Mouse (Mus musculus) left cerebral cortex, adult 18-20 months (tissue): Measurements from ENCODE around the gene Prkacb. TPM values are rescaled to one million over a fixed set of nuclear protein-coding genes. Genes with fewer than 3 reads are reported as not detected.

ENCODE experiments used
- total RNA-seq, 2 experiments: library from RNA; stranded (reverse); gene quantifications; 2 replicates each; pipeline ENCODE4 v1.2.3; 2021

The Prkacb gene
- total RNA-seq, 2 experiments from 2014 or later = 453 to 516 TPM

Other genes starting within 250 kb of the Prkacb start
- under 1 TPM in 1 of 2 experiments, not detected in 1; 0.37 TPM for gene Uox, start 242.6 kb downstream of the Prkacb start, total RNA-seq
- gene Dnase2b, start 197.4 kb downstream of the Prkacb start, total RNA-seq = not detected
- not detected for gene 4930503B20Rik, start 161.7 kb downstream of the Prkacb start, total RNA-seq
- gene Samd13, start 127.4 kb downstream of the Prkacb start, total RNA-seq = under 1 TPM; 0.23 to 0.59 TPM
- gene Ttll7, start 39.4 kb upstream of the Prkacb start, total RNA-seq = 100 to 1,000 TPM; 170 to 178 TPM